Mouse (Mus musculus): Measurements from ENCODE around the gene Aldh3b1. TPM values are rescaled to one million over a fixed set of nuclear protein-coding genes. Genes with fewer than 3 reads are reported as not detected.

Gene Aldh3b1
- polyA plus RNA-seq, 1 experiment = 0.66 TPM

GRCm38 (mm10) chr19:3927989-3928388 is 1.6 kb downstream of the Aldh3b1 start:
- Histone ChIP-seq H3K27me3 (ENCODE audit: control insufficient read depth, insufficient read depth, low read length, poor library complexity, severe bottlenecking) (no peaks in the 10 kb centered on the region), H3K4me1 (ENCODE audit: control insufficient read depth, insufficient read depth, low read length) (peaks cover 6% of the 10 kb centered on the region), H3K9me3 (replicated peaks; ENCODE audit: control insufficient read depth, insufficient read depth, low read length, poor library complexity, severe bottlenecking) (no peaks in the 10 kb centered on the region), H3K27ac (ENCODE audit: insufficient read depth, low read length) (no peak overlapping the region), H3K4me3 (ENCODE audit: low read depth, low read length) (no peak overlapping the region), H3K36me3 (ENCODE audit: control insufficient read depth, insufficient read depth, low read length, poor library complexity, severe bottlenecking) (no peaks in the 10 kb centered on the region), H3K9ac (ENCODE audit: low read depth, poor library complexity, severe bottlenecking) (no peak overlapping the region)
- TF ChIP-seq POLR2A (IDR thresholded peaks at IDR 0.05; ENCODE audit: insufficient read depth, low read length) (no peak), CTCF (IDR thresholded peaks at IDR 0.05; ENCODE audit: low read depth, low read length) (no peak), EP300 (IDR thresholded peaks at IDR 0.05; ENCODE audit: insufficient read depth, low read depth, low read length) (no peak)

GRCm38 (mm10) chr19:3926685-3927084 is 2.9 kb downstream of the Aldh3b1 start:
- TF ChIP-seq CTCF (IDR thresholded peaks at IDR 0.05; ENCODE audit: low read depth, low read length) (no peak), EP300 (IDR thresholded peaks at IDR 0.05; ENCODE audit: insufficient read depth, low read depth, low read length) (no peak), POLR2A (IDR thresholded peaks at IDR 0.05; ENCODE audit: insufficient read depth, low read length) (no peak)
- peaks cover 6% of the 10 kb centered on the region for H3K4me1 ChIP-seq (ENCODE audit: control insufficient read depth, insufficient read depth, low read length)
- no peaks in the 10 kb centered on the region for H3K27me3 ChIP-seq (ENCODE audit: control insufficient read depth, insufficient read depth, low read length, poor library complexity, severe bottlenecking)
- no peak overlapping the region for H3K27ac ChIP-seq (ENCODE audit: insufficient read depth, low read length)
- no peak overlapping the region for H3K4me3 ChIP-seq (ENCODE audit: low read depth, low read length)
- no peaks in the 10 kb centered on the region for H3K36me3 ChIP-seq (ENCODE audit: control insufficient read depth, insufficient read depth, low read length, poor library complexity, severe bottlenecking)
- H3K9ac ChIP-seq (ENCODE audit: low read depth, poor library complexity, severe bottlenecking) = no peak overlapping the region
- no peaks in the 10 kb centered on the region for H3K9me3 ChIP-seq (replicated peaks; ENCODE audit: control insufficient read depth, insufficient read depth, low read length, poor library complexity, severe bottlenecking)

- no peak for TF ChIP-seq CTCF (IDR thresholded peaks at IDR 0.05; ENCODE audit: low read depth, low read length)
- TF ChIP-seq EP300 (IDR thresholded peaks at IDR 0.05; ENCODE audit: insufficient read depth, low read depth, low read length) = no peak
- TF ChIP-seq POLR2A (IDR thresholded peaks at IDR 0.05; ENCODE audit: insufficient read depth, low read length) = no peak
- Histone ChIP-seq H3K4me3 (ENCODE audit: low read depth, low read length) (no peak overlapping the region), H3K27me3 (ENCODE audit: control insufficient read depth, insufficient read depth, low read length, poor library complexity, severe bottlenecking) (no peaks in the 10 kb centered on the region), H3K27ac (ENCODE audit: insufficient read depth, low read length) (no peak overlapping the region), H3K4me1 (ENCODE audit: control insufficient read depth, insufficient read depth, low read length) (peaks cover 6% of the 10 kb centered on the region), H3K36me3 (ENCODE audit: control insufficient read depth, insufficient read depth, low read length, poor library complexity, severe bottlenecking) (no peaks in the 10 kb centered on the region), H3K9me3 (replicated peaks; ENCODE audit: control insufficient read depth, insufficient read depth, low read length, poor library complexity, severe bottlenecking) (no peaks in the 10 kb centered on the region), H3K9ac (ENCODE audit: low read depth, poor library complexity, severe bottlenecking) (no peak overlapping the region)
Observed at GRCm38 (mm10) chr19:3926279-3926678, 3.3 kb downstream of the Aldh3b1 start.

- peaks cover 6% of the 10 kb centered on the region for H3K4me1 ChIP-seq (ENCODE audit: control insufficient read depth, insufficient read depth, low read length)
- H3K36me3 ChIP-seq (ENCODE audit: control insufficient read depth, insufficient read depth, low read length, poor library complexity, severe bottlenecking) = no peaks in the 10 kb centered on the region
- H3K27ac ChIP-seq (ENCODE audit: insufficient read depth, low read length) = no peak overlapping the region
- no peak overlapping the region for H3K4me3 ChIP-seq (ENCODE audit: low read depth, low read length)
- no peaks in the 10 kb centered on the region for H3K27me3 ChIP-seq (ENCODE audit: control insufficient read depth, insufficient read depth, low read length, poor library complexity, severe bottlenecking)
- no peaks in the 10 kb centered on the region for H3K9me3 ChIP-seq (replicated peaks; ENCODE audit: control insufficient read depth, insufficient read depth, low read length, poor library complexity, severe bottlenecking)
- H3K9ac ChIP-seq (ENCODE audit: low read depth, poor library complexity, severe bottlenecking) = no peak overlapping the region
- TF ChIP-seq EP300 (IDR thresholded peaks at IDR 0.05; ENCODE audit: insufficient read depth, low read depth, low read length) (no peak), CTCF (IDR thresholded peaks at IDR 0.05; ENCODE audit: low read depth, low read length) (no peak), POLR2A (IDR thresholded peaks at IDR 0.05; ENCODE audit: insufficient read depth, low read length) (no peak)
Observed at GRCm38 (mm10) chr19:3925859-3926258, 3.7 kb downstream of the Aldh3b1 start.

- Histone ChIP-seq H3K27ac (ENCODE audit: insufficient read depth, low read length) (no peak overlapping the region), H3K9ac (ENCODE audit: low read depth, poor library complexity, severe bottlenecking) (no peak overlapping the region), H3K4me1 (ENCODE audit: control insufficient read depth, insufficient read depth, low read length) (peaks cover 6% of the 10 kb centered on the region), H3K27me3 (ENCODE audit: control insufficient read depth, insufficient read depth, low read length, poor library complexity, severe bottlenecking) (no peaks in the 10 kb centered on the region), H3K36me3 (ENCODE audit: control insufficient read depth, insufficient read depth, low read length, poor library complexity, severe bottlenecking) (no peaks in the 10 kb centered on the region), H3K4me3 (ENCODE audit: low read depth, low read length) (no peak overlapping the region), H3K9me3 (replicated peaks; ENCODE audit: control insufficient read depth, insufficient read depth, low read length, poor library complexity, severe bottlenecking) (no peaks in the 10 kb centered on the region)
- no peak for TF ChIP-seq POLR2A (IDR thresholded peaks at IDR 0.05; ENCODE audit: insufficient read depth, low read length)
- no peak for TF ChIP-seq CTCF (IDR thresholded peaks at IDR 0.05; ENCODE audit: low read depth, low read length)
- no peak for TF ChIP-seq EP300 (IDR thresholded peaks at IDR 0.05; ENCODE audit: insufficient read depth, low read depth, low read length)
Observed at GRCm38 (mm10) chr19:3924868-3925267, 4.7 kb downstream of the Aldh3b1 start.

GRCm38 (mm10) chr19:3924190-3924589 is 5.4 kb downstream of the Aldh3b1 start:
- no peak overlapping the region for H3K9ac ChIP-seq (ENCODE audit: low read depth, poor library complexity, severe bottlenecking)
- no peak for TF ChIP-seq POLR2A (IDR thresholded peaks at IDR 0.05; ENCODE audit: insufficient read depth, low read length)
- TF ChIP-seq EP300 (IDR thresholded peaks at IDR 0.05; ENCODE audit: insufficient read depth, low read depth, low read length) = no peak
- TF ChIP-seq CTCF (IDR thresholded peaks at IDR 0.05; ENCODE audit: low read depth, low read length) = no peak
- H3K4me1 ChIP-seq (ENCODE audit: control insufficient read depth, insufficient read depth, low read length) = peaks cover 6% of the 10 kb centered on the region
- no peak overlapping the region for H3K4me3 ChIP-seq (ENCODE audit: low read depth, low read length)
- H3K36me3 ChIP-seq (ENCODE audit: control insufficient read depth, insufficient read depth, low read length, poor library complexity, severe bottlenecking) = no peaks in the 10 kb centered on the region
- H3K27ac ChIP-seq (ENCODE audit: insufficient read depth, low read length) = no peak overlapping the region
- no peaks in the 10 kb centered on the region for H3K9me3 ChIP-seq (replicated peaks; ENCODE audit: control insufficient read depth, insufficient read depth, low read length, poor library complexity, severe bottlenecking)
- H3K27me3 ChIP-seq (ENCODE audit: control insufficient read depth, insufficient read depth, low read length, poor library complexity, severe bottlenecking) = no peaks in the 10 kb centered on the region

Data from ES-Bruce4 (cell line).